Mouse (Mus musculus): ENCODE results near the gene Amotl1. TPM values are rescaled to one million over a fixed set of nuclear protein-coding genes. Genes with fewer than 3 reads are reported as not detected.
"Not testable (repeated sequence)": the region's sequence is repeated elsewhere in the genome, so short reads cannot be mapped to it uniquely, and the experiment has no call there.

Amotl1 gene
- 8.1 and 8.4 TPM in 2 replicates for polyA plus RNA-seq (2015; fragmentation: Nextera tagmentation; extraction: Ambion mirVana)

GRCm38 (mm10) chr9:14644956-14645355 is at the start of gene Amotl1:
Gene Amotl1 (minus strand): TSS chr9:14645056.
- Histone ChIP-seq H3K4me3 (no peak within 1 kb of the TSS), H3K27ac (replicated peaks) (no peak within 1 kb of the TSS), H3K27me3 (no peaks in the 10 kb centered on the region), H3K36me3 (no peaks in the 10 kb centered on the region), H3K4me1 (replicated peaks) (peaks cover 14% of the 10 kb centered on the region), H3K4me2 (no peak within 1 kb of the TSS), H3K9me3 (no peaks in the 10 kb centered on the region), H3K9ac (no peak within 1 kb of the TSS)
- 60% methylated on average over 4 of the region's 4 CpGs for WGBS
- ATAC-seq (ENCODE audit: low FRiP score, low read depth), result no peak

GRCm38 (mm10) chr9:14689376-14690108 is 44.7 kb upstream of the Amotl1 start:
- no peaks in the 10 kb centered on the region for H3K4me1 ChIP-seq (replicated peaks)
- H3K4me3 ChIP-seq, result no peak overlapping the region
- H3K4me2 ChIP-seq, result no peak overlapping the region
- H3K9me3 ChIP-seq, result no peaks in the 10 kb centered on the region
- WGBS, result 83% methylated on average over 12 of the region's 12 CpGs
- H3K9ac ChIP-seq, result no peak overlapping the region
- H3K36me3 ChIP-seq, result no peaks in the 10 kb centered on the region
- H3K27ac ChIP-seq (replicated peaks), result no peak overlapping the region
- no peaks in the 10 kb centered on the region for H3K27me3 ChIP-seq
- ATAC-seq (ENCODE audit: low FRiP score, low read depth), result no peak

- ATAC-seq (ENCODE audit: low FRiP score, low read depth), result no peak
- Histone ChIP-seq H3K9ac (no peak overlapping the region), H3K27me3 (no peaks in the 10 kb centered on the region), H3K36me3 (no peaks in the 10 kb centered on the region), H3K9me3 (no peaks in the 10 kb centered on the region), H3K4me1 (replicated peaks) (no peaks in the 10 kb centered on the region), H3K4me2 (no peak overlapping the region), H3K27ac (replicated peaks) (no peak overlapping the region), H3K4me3 (no peak overlapping the region)
- 81% methylated on average over 4 of the region's 4 CpGs for WGBS
Observed at GRCm38 (mm10) chr9:14684363-14684762, 39.5 kb upstream of the Amotl1 start.

GRCm38 (mm10) chr9:14682741-14683140 is 37.9 kb upstream of the Amotl1 start:
- no peaks in the 10 kb centered on the region for H3K27me3 ChIP-seq
- H3K27ac ChIP-seq (replicated peaks), result no peak overlapping the region
- H3K9me3 ChIP-seq, result no peaks in the 10 kb centered on the region
- no peak overlapping the region for H3K9ac ChIP-seq
- no peak overlapping the region for H3K4me2 ChIP-seq
- no peaks in the 10 kb centered on the region for H3K36me3 ChIP-seq
- 0 out of 2 replicates have a peak, but pooled peaks have one; percentile 23 for ATAC-seq (ENCODE audit: low FRiP score, low read depth)
- H3K4me1 ChIP-seq (replicated peaks), result no peaks in the 10 kb centered on the region
- no peak overlapping the region for H3K4me3 ChIP-seq

- no peak overlapping the region for H3K4me2 ChIP-seq
- H3K27me3 ChIP-seq, result no peaks in the 10 kb centered on the region
- H3K4me1 ChIP-seq (replicated peaks), result no peaks in the 10 kb centered on the region
- ATAC-seq (ENCODE audit: low FRiP score, low read depth), result no peak
- 54% methylated on average over 2 of the region's 2 CpGs for WGBS
- H3K9ac ChIP-seq, result no peak overlapping the region
- no peaks in the 10 kb centered on the region for H3K36me3 ChIP-seq
- H3K9me3 ChIP-seq, result no peaks in the 10 kb centered on the region
- H3K4me3 ChIP-seq, result no peak overlapping the region
- no peak overlapping the region for H3K27ac ChIP-seq (replicated peaks)
Observed at GRCm38 (mm10) chr9:14680584-14680983, 35.7 kb upstream of the Amotl1 start.

- no peak for ATAC-seq (ENCODE audit: low FRiP score, low read depth)
- H3K9me3 ChIP-seq, result no peaks in the 10 kb centered on the region
- H3K4me2 ChIP-seq, result no peak overlapping the region
- WGBS, result 61% methylated on average over 9 of the region's 9 CpGs
- no peaks in the 10 kb centered on the region for H3K4me1 ChIP-seq (replicated peaks)
- H3K9ac ChIP-seq, result no peak overlapping the region
- no peaks in the 10 kb centered on the region for H3K36me3 ChIP-seq
- no peaks in the 10 kb centered on the region for H3K27me3 ChIP-seq
- H3K27ac ChIP-seq (replicated peaks), result no peak overlapping the region
- no peak overlapping the region for H3K4me3 ChIP-seq
Observed at GRCm38 (mm10) chr9:14675707-14676691, 31.1 kb upstream of the Amotl1 start.

- Histone ChIP-seq H3K4me3 (no peak overlapping the region), H3K36me3 (no peaks in the 10 kb centered on the region), H3K4me1 (replicated peaks) (no peaks in the 10 kb centered on the region), H3K9ac (no peak overlapping the region), H3K4me2 (no peak overlapping the region), H3K27ac (replicated peaks) (no peak overlapping the region), H3K9me3 (no peaks in the 10 kb centered on the region), H3K27me3 (no peaks in the 10 kb centered on the region)
- no peak for ATAC-seq (ENCODE audit: low FRiP score, low read depth)
- WGBS, result 93% methylated on average over 8 of the region's 8 CpGs
Observed at GRCm38 (mm10) chr9:14674506-14674905, 29.6 kb upstream of the Amotl1 start.

- ATAC-seq (ENCODE audit: low FRiP score, low read depth), result no peak
- no peaks in the 10 kb centered on the region for H3K27me3 ChIP-seq
Observed at GRCm38 (mm10) chr9:14673109-14673508, 28.3 kb upstream of the Amotl1 start.

GRCm38 (mm10) chr9:14671965-14672364 is 27.1 kb upstream of the Amotl1 start:
- H3K27me3 ChIP-seq; H3K4me1 ChIP-seq (replicated peaks); H3K36me3 ChIP-seq; H3K27ac ChIP-seq (replicated peaks); H3K4me2 ChIP-seq; H3K4me3 ChIP-seq; H3K9ac ChIP-seq; H3K9me3 ChIP-seq; ATAC-seq (ENCODE audit: low FRiP score, low read depth): not testable (repeated sequence)
- 38% methylated on average over 5 of the region's 5 CpGs for WGBS

More at GRCm38 (mm10) chr9:14673109-14673508, 28.3 kb upstream of the Amotl1 start:
- Histone ChIP-seq H3K9ac (no peak overlapping the region), H3K9me3 (no peaks in the 10 kb centered on the region), H3K27ac (replicated peaks) (no peak overlapping the region), H3K4me2 (no peak overlapping the region), H3K4me3 (no peak overlapping the region), H3K36me3 (no peaks in the 10 kb centered on the region), H3K4me1 (replicated peaks) (no peaks in the 10 kb centered on the region)
- 93% methylated on average over 4 of the region's 4 CpGs for WGBS

GRCm38 (mm10) chr9:14668382-14668781 is 23.5 kb upstream of the Amotl1 start:
- Histone ChIP-seq H3K36me3 (no peaks in the 10 kb centered on the region), H3K27me3 (no peaks in the 10 kb centered on the region), H3K4me3 (no peak overlapping the region), H3K4me1 (replicated peaks) (no peaks in the 10 kb centered on the region), H3K9ac (no peak overlapping the region), H3K27ac (replicated peaks) (no peak overlapping the region), H3K9me3 (no peaks in the 10 kb centered on the region), H3K4me2 (no peak overlapping the region)
- ATAC-seq (ENCODE audit: low FRiP score, low read depth), result no peak
- 86% methylated on average over 3 of the region's 3 CpGs for WGBS

GRCm38 (mm10) chr9:14666071-14666470 is 21.2 kb upstream of the Amotl1 start:
- H3K4me3 ChIP-seq, result no peak overlapping the region
- H3K27ac ChIP-seq (replicated peaks), result no peak overlapping the region
- H3K9ac ChIP-seq, result no peak overlapping the region
- WGBS, result 95% methylated on average over 3 of the region's 3 CpGs
- ATAC-seq (ENCODE audit: low FRiP score, low read depth), result no peak
- H3K4me2 ChIP-seq, result no peak overlapping the region
- no peaks in the 10 kb centered on the region for H3K4me1 ChIP-seq (replicated peaks)
- H3K9me3 ChIP-seq, result no peaks in the 10 kb centered on the region
- H3K27me3 ChIP-seq, result no peaks in the 10 kb centered on the region
- H3K36me3 ChIP-seq, result no peaks in the 10 kb centered on the region

GRCm38 (mm10) chr9:14663591-14663990 is 18.7 kb upstream of the Amotl1 start:
- 94% methylated on average over 2 of the region's 2 CpGs for WGBS
- no peak overlapping the region for H3K9ac ChIP-seq
- no peaks in the 10 kb centered on the region for H3K9me3 ChIP-seq
- H3K4me1 ChIP-seq (replicated peaks), result no peaks in the 10 kb centered on the region
- ATAC-seq (ENCODE audit: low FRiP score, low read depth), result no peak
- H3K4me2 ChIP-seq, result no peak overlapping the region
- no peaks in the 10 kb centered on the region for H3K36me3 ChIP-seq
- no peak overlapping the region for H3K27ac ChIP-seq (replicated peaks)
- no peaks in the 10 kb centered on the region for H3K27me3 ChIP-seq
- no peak overlapping the region for H3K4me3 ChIP-seq
